Mouse (Mus musculus) large intestine, adult 2 months (tissue): Measurements from ENCODE around the gene Apom. TPM values are rescaled to one million over a fixed set of nuclear protein-coding genes. Genes with fewer than 3 reads are reported as not detected.

Source experiments
- DNase-seq: peaks from one replicate; pipeline ENCODE4 v3.0.0-alpha.2; 2012; ENCODE audit warnings: low read depth, low spot score
- WGBS: fragments of 180-500 bp; shearing (Covaris S2); methylation state at CpG from one replicate; pipeline ENCODE4 v1.1.7; 2018; 5-methylcytosine and 5-hydroxymethylcytosine counted together
- polyA plus RNA-seq: library from polyadenylated mRNA; depleted of rRNA; stranded (reverse); fragments of >200 nt; gene quantifications from 2 replicates; pipeline ENCODE4 v1.2.3, GENCODE M21; 2012

Apom gene
- polyA plus RNA-seq, 1 experiment: 0.26 TPM

DNA sequence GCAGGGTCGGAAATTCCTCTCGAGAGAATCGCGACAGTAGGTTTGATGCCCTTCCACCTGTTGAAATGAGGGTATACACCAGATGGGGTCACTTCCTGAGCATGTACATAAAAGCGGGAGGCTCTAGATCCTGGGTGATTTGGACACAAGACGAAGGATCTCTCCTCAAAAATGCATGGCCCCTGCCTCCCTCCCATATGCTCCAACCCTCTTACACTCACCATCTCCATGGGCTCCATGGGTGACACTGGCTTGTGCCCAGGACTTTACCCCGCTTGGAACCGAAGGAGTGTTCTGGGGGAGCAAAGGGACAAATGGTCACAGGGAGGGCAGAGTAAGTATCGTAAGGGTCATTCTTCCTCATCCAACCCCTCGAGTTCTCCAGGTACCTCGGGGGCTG is 29.6 kb upstream of the Apom start:
- 75% methylated on average over 11 of the region's 11 CpGs for WGBS
- DNase-seq: no peak

- WGBS: 88% methylated on average over 7 of the region's 7 CpGs
These were observed 27.8 kb upstream of the Apom start for GRCm38 (mm10) chr17:35159638-35160037.

DNA sequence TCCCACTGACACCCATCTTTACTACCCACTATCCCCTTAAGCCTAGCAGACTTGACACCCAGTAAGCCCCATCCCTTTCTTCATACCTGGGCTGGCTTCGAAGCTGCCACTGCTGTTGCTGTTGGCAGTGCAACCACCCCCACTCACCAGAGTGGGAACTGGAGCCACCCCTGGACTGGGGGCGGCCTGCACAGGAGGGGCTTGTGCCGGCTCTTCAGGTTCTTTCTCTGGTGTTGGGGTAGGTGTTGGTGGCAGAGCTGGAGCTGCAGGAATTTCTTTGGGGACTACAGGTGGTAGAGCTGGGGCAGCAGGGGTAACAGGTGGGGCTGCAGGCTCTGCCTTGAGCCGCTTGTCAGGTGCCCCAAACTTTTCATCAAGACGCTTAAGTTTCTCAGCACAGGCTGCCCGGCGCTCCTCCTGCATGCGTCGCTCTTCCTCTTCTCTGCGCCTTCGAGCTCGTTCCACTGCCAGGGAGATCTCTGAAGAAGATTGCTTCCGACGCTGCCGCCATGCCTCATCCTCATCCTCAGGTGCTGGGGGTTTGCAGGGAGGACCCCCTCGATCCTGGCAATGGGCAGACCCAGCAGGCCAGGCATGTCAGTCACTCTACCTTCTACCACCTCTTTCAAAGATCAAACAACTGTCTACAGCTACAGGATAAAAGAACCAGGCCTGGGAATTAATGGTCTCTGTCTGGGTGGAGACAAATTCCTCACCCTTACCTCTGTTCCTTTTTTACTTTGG is 27.2 kb upstream of the Apom start:
- DNase-seq: no peak
- WGBS: 92% methylated on average over 16 of the region's 16 CpGs

More at GRCm38 (mm10) chr17:35159638-35160037, 27.8 kb upstream of the Apom start:
- no peak for DNase-seq

DNA sequence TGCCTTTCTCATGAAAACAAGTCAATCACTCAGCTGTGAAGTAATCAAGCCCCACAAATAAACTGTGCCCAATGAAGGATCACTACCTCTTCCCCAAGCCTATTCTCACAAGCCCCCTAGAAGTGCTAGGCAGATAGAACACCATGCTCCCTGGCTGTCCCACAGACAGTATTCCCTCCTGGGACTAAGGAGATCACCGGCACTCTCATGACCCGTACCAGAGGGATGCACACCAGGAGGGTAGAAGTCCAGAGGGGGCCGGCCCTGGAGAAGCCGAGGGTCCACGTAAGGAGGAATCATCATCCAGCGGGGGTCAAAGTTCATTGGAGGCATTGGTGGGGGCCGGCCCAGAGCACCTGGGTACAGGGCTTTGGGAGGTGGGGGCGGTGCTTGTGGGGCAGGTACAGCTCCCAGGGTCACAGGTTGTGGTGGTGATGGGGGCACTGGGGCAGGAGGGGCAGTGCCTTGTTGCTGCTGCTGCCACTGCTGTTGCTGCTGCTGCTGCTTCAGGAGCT is 25.9 kb upstream of the Apom start:
- 92% methylated on average over 8 of the region's 8 CpGs for WGBS
- no peak for DNase-seq

DNA sequence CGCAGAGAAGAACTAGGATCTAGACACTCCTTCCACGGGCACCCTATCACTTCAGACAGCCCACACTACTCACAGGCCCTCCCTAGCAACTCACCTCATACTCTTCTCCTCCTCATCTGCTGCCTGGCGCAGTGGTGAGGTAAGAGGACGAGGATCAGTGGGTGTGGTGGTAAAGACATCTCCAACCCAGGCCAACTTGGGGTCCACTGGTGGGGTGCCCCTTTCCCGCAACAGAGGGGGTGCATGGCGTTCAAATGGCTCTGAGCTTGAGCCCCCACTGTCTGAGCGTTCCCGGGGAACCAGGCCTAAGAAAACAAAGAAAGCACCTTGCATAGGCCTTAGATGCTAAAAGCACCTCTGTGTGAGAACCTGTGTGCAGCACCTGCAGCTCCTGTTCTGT is 25.4 kb upstream of the Apom start:
- WGBS: 88% methylated on average over 8 of the region's 8 CpGs
- DNase-seq: no peak

- 86% methylated on average over 33 of the region's 33 CpGs for WGBS
- no peak for DNase-seq
These were observed 24.8 kb upstream of the Apom start for GRCm38 (mm10) chr17:35156461-35157200.

DNA sequence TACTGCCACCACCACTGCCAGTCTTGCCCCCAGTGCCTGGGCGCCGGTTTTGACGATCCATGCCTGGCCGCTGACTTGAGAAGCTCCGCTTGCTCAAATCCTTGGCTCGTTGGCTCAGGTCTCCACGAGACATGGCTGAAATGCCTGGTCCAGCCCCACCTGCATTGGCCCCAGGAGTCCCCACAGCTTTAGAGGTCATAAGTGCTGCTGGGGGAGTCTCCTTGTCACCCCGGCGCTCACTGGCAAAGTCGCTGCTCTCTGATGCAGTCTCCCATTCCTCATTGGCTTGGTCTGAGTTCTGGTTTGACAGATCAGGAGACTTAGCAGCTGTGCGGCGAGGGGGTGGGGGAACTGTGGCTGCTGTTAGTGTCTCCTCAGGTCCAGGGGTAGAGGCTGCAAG is 23.6 kb upstream of the Apom start:
- DNase-seq: no peak
- 88% methylated on average over 12 of the region's 12 CpGs for WGBS

DNA sequence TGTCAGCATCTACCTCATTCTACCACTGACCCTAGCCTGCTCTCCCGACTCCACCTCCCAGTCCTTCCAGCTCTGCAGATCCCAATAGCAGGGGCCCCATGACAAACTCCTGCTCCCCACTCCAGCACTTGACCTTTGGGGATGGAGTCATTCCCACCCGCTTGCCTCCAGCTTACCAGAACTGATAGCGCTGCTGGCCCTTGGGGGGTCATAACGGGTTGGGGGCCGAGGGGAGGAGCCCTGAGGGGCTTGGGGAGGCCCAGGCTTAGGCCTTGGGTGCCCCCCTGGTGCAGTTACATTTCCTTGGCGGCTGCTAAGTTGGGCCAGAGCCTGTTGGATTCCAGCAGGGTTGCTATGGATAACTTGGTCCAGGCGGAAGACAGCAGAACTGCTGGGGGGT is 22.8 kb upstream of the Apom start:
- 87% methylated on average over 7 of the region's 7 CpGs for WGBS
- DNase-seq: no peak

DNA sequence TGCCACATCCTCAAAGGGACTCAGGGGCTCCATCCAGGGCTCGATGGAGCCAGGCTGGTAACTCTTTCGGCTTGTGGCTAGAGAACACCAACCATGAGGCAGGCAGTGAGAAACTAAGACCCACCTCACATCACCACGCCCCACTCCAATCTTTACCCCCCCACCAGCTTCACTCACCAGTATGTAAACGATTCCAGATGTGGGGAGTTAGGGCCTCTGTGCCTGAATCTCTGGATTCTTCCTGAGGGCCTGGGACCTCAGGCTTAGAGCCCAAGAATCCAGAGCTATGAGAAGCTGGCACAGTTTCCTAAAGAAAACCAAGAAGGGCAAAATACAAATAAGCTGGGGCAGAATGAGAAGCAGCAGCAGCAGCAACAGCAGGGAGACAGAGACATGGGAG is 22.1 kb upstream of the Apom start:
- no peak for DNase-seq
- 72% methylated on average over 4 of the region's 4 CpGs for WGBS

DNA sequence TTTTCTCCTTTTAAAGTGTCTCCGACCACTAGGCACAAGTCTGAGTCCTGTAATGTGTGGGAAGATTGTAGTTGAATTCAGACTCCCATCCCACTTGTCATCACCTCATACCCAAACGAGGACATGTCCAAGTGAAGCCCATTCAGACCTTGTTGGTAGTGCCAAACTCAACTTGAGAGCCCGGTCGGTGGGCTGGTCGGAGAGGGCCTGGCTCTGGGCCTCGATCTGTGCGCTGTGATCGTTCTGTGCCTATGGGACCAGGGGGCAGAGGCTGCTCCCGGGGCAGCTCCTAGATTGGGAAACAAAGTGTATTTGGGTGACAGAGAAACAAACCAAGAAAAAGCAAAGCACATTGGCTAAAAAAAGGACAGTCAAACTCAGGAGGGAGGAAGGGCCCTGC is 21.2 kb upstream of the Apom start:
- 84% methylated on average over 9 of the region's 9 CpGs for WGBS

GRCm38 (mm10) chr17:35152121-35152520 is 20.3 kb upstream of the Apom start:
- 77% methylated on average over 4 of the region's 4 CpGs for whole genome bisulfite sequencing

More for the DNA sequence above, 21.2 kb upstream of the Apom start:
- DNase-seq: no peak

GRCm38 (mm10) chr17:35147922-35148639 is 16.2 kb upstream of the Apom start:
- DNase-seq: no peak
- WGBS: 47% methylated on average over 5 of the region's 5 CpGs

More at GRCm38 (mm10) chr17:35152121-35152520, 20.3 kb upstream of the Apom start:
- no peak for DNase-seq

DNA sequence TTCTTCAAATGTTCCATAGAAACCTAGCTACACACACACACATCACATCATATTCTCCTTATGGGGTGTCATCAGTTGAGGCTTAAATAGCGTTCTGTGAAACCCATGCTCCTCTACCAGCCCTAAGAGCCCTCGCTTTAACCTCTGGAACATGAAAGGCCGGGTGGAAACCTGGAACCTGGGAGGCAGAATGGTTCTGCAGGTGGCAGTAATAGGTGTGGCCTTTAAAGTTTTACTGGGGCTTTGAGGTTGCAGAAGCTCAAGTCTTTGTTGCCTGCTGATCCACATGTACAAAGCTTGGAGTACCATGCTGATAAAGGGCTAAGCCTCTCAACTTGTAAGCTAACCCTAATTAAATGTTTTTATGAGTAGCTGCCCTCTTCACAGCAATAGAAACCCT is 15.5 kb upstream of the Apom start:
- WGBS: 38% methylated on average over 3 of the region's 3 CpGs
- DNase-seq: no peak

- WGBS: 80% methylated on average over 5 of the region's 5 CpGs
- no peak for DNase-seq
These were observed 14.3 kb upstream of the Apom start for GRCm38 (mm10) chr17:35146139-35146538.

DNA sequence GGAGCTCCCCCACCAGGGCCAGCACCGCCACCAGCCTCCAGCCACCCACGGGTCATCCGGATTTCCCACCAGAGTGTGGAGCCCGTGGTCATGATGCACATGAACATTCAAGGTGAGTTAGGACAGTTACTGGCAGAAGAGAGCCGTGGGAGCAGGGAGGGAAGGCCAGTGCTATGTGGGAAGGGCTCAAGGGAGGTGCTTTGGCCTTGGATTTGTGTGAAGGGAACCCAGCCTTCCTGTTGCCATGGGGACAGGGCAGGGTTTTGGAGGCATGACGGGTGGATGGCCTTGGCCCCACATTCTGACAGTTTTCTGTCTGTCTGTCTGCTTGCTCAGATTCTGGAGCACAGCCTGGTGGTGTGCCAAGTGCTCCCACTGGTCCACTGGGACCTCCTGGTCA is 10.1 kb upstream of the Apom start:
- whole genome bisulfite sequencing: 76% methylated on average over 6 of the region's 6 CpGs

GRCm38 (mm10) chr17:35140490-35140996 is 8.7 kb upstream of the Apom start:
- DNase-seq: no peak
- 77% methylated on average over 16 of the region's 16 CpGs for WGBS

More for the DNA sequence above, 10.1 kb upstream of the Apom start:
- DNase-seq: no peak

GRCm38 (mm10) chr17:35139269-35139668 is 7.4 kb upstream of the Apom start:
- WGBS: 90% methylated on average over 3 of the region's 3 CpGs
- DNase-seq: no peak

- no peak for DNase-seq
These were observed 3.9 kb upstream of the Apom start for GRCm38 (mm10) chr17:35135591-35136320.

GRCm38 (mm10) chr17:35134801-35135590 is 3.1 kb upstream of the Apom start, which contains the start of gene Bag6:
Gene Bag6, plus strand, starts transcription at chr17:35135178.
- no peak for DNase-seq
- WGBS: under 1% methylated on average over 66 of the region's 66 CpGs

More at GRCm38 (mm10) chr17:35135591-35136320, 3.9 kb upstream of the Apom start:
- under 1% methylated on average over 43 of the region's 43 CpGs for WGBS
